Mouse (Mus musculus): ENCODE results near the gene Tspoap1. TPM values are rescaled to one million over a fixed set of nuclear protein-coding genes. Genes with fewer than 3 reads are reported as not detected.

Gene Tspoap1
- 6.8 and 7.7 TPM in 2 replicates for total RNA-seq (2017)

GRCm38 (mm10) chr11:87760301-87761081 lies at the start of gene Tspoap1:
Gene Tspoap1, plus strand, starts transcription at chr11:87760541.
- no peak; a peak in 1 of 4 replicates for ATAC-seq (replicated peaks in 1 of 2; ENCODE audit: insufficient read depth in 1 of 2, low FRiP score in 2 of 2, low TSS enrichment in 1 of 2, low read depth in 1 of 2, poor library complexity in 2 of 2, severe bottlenecking in 2 of 2)

- peak in 1 of 2 experiments; percentile 10; a peak in 1 of 4 replicates for ATAC-seq (replicated peaks in 1 of 2; ENCODE audit: insufficient read depth in 1 of 2, low FRiP score in 2 of 2, low TSS enrichment in 1 of 2, low read depth in 1 of 2, poor library complexity in 2 of 2, severe bottlenecking in 2 of 2)
These were observed 48.2 kb upstream of the Tspoap1 start for GRCm38 (mm10) chr11:87712188-87712587.

GRCm38 (mm10) chr11:87715999-87716398 lies 44.3 kb upstream of the Tspoap1 start:
- no peak for ATAC-seq (replicated peaks in 1 of 2; ENCODE audit: insufficient read depth in 1 of 2, low FRiP score in 2 of 2, low TSS enrichment in 1 of 2, low read depth in 1 of 2, poor library complexity in 2 of 2, severe bottlenecking in 2 of 2)

DNA sequence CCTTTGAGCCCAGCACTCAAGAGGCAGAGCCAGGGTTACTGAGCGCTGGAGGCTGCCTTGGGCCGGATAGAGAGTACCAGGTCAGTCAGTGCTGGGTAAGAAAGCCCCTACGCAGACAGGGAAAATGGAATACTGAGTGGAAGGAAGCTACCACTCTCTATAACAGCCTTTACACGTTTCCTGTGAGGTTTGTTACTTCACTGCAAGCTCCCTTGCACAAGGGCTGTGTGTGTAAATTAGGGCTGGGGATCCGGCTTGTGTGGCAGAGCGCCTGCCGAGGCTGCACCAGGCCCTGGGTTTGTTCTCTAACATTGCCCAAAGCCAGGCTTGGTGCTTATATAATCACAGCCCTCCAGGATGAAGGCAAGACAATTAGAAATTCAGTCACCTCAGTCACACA lies 40.8 kb upstream of the Tspoap1 start:
- ATAC-seq (replicated peaks in 1 of 2; ENCODE audit: insufficient read depth in 1 of 2, low FRiP score in 2 of 2, low TSS enrichment in 1 of 2, low read depth in 1 of 2, poor library complexity in 2 of 2, severe bottlenecking in 2 of 2) = peak in 1 of 2 experiments; percentile 74; a peak in 1 of 4 replicates

DNA sequence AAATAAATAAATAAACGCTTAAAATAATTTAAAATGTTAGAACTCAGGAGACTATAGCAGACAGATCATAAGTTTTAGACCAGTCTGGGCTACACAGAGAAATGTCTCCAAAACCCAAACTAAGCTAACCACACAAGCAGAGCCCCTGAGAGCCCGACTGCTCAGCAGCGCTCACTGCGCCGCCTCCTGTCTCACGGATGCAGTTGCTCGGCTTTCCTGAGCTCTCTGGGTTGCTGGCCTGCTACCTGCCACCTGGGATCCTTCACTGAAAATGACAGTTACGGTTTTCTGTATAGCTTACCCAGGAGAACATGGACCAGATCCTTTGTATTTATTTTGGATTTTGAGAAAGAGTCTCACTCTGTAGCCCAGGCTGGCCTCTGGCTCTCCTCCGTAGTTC lies 40.0 kb upstream of the Tspoap1 start:
- ATAC-seq (replicated peaks in 1 of 2; ENCODE audit: insufficient read depth in 1 of 2, low FRiP score in 2 of 2, low TSS enrichment in 1 of 2, low read depth in 1 of 2, poor library complexity in 2 of 2, severe bottlenecking in 2 of 2) = no peak

DNA sequence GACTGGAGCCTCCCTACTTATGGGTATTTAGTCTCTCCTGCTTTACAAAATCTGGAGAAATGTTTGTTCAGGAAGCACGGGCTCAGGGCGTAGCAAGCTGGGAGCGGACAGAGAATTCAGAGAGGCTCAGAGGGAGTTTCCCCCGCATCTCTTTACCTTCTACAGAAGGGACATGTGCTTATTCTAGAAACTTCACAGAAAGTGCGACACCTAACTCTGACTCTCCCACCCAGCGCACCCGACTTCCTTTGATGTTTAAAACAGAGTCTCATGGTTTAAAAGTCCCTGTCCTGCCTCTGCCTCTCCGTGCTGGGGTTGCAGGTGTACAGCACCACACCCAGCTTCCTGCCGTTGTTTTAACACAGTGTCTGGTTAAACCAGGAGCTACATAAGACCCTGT lies 39.5 kb upstream of the Tspoap1 start:
- no peak for ATAC-seq (replicated peaks in 1 of 2; ENCODE audit: insufficient read depth in 1 of 2, low FRiP score in 2 of 2, low TSS enrichment in 1 of 2, low read depth in 1 of 2, poor library complexity in 2 of 2, severe bottlenecking in 2 of 2)

GRCm38 (mm10) chr11:87722168-87722567 lies 38.2 kb upstream of the Tspoap1 start:
- no peak for ATAC-seq (replicated peaks in 1 of 2; ENCODE audit: insufficient read depth in 1 of 2, low FRiP score in 2 of 2, low TSS enrichment in 1 of 2, low read depth in 1 of 2, poor library complexity in 2 of 2, severe bottlenecking in 2 of 2)

GRCm38 (mm10) chr11:87722891-87723290 lies 37.5 kb upstream of the Tspoap1 start:
- no peak for ATAC-seq (replicated peaks in 1 of 2; ENCODE audit: insufficient read depth in 1 of 2, low FRiP score in 2 of 2, low TSS enrichment in 1 of 2, low read depth in 1 of 2, poor library complexity in 2 of 2, severe bottlenecking in 2 of 2)

- ATAC-seq (replicated peaks in 1 of 2; ENCODE audit: insufficient read depth in 1 of 2, low FRiP score in 2 of 2, low TSS enrichment in 1 of 2, low read depth in 1 of 2, poor library complexity in 2 of 2, severe bottlenecking in 2 of 2) = no peak
These were observed 34.8 kb upstream of the Tspoap1 start for GRCm38 (mm10) chr11:87725515-87725914.

GRCm38 (mm10) chr11:87725964-87726562 lies 34.3 kb upstream of the Tspoap1 start:
- ATAC-seq (replicated peaks in 1 of 2; ENCODE audit: insufficient read depth in 1 of 2, low FRiP score in 2 of 2, low TSS enrichment in 1 of 2, low read depth in 1 of 2, poor library complexity in 2 of 2, severe bottlenecking in 2 of 2) = peak; percentile 43 to 64; a peak in 3 of 4 replicates

DNA sequence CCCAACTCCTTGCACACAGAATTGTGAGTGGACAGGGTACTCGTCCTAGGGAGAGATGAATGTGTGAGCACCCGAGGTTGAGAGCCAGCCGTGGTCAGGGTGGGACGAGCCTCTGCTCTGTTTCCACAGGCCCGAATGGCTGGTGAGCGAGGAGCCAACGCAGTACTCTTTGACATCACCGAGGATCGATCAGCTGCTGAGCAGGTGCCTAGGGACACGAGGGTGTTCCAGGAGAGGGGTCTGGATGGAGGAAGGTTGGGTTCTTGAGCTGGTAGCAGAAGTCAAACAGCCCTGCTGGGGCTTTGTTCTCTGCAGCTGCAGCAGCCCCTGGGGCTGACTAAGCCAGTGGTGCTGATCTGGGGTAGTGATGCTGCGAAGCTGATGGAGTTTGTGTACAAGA lies 33.3 kb upstream of the Tspoap1 start:
- no peak for ATAC-seq (replicated peaks in 1 of 2; ENCODE audit: insufficient read depth in 1 of 2, low FRiP score in 2 of 2, low TSS enrichment in 1 of 2, low read depth in 1 of 2, poor library complexity in 2 of 2, severe bottlenecking in 2 of 2)

GRCm38 (mm10) chr11:87727471-87727870 lies 32.9 kb upstream of the Tspoap1 start:
- no peak for ATAC-seq (replicated peaks in 1 of 2; ENCODE audit: insufficient read depth in 1 of 2, low FRiP score in 2 of 2, low TSS enrichment in 1 of 2, low read depth in 1 of 2, poor library complexity in 2 of 2, severe bottlenecking in 2 of 2)

DNA sequence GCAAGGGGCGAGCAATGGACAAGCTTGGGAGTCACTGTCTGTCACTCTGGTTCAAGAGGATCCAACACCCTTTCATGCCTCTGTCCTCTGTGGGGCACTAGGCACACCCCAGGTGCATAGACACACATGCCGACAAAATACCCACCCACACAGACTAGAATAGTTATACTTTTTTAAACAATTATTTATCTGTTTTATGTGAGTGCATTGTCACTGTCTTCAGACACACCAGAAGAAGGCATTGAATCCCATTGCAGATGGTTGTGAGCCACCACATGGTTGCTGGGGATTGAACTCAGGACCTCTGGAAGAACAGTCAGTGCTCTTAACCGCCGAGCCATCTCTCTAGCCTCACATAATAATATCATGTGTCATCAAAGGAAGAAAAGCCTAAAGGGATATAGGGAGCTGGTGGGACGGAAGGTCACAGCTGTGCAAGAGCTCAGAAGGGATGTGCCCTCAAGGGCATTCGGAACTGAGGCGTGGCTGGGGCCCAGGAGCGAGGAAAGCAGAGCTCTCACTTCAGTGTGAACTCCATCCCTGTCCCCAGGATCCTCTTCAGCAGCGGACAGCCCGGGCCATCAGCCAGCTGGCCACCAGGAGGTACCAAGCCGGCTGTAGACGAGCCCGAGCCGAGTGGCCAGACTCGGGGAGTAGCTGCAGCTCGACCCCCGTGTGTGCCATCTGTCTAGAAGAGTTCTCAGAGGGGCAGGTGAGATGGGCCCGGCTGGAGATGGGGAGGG lies 31.3 kb upstream of the Tspoap1 start:
- ATAC-seq (replicated peaks in 1 of 2; ENCODE audit: insufficient read depth in 1 of 2, low FRiP score in 2 of 2, low TSS enrichment in 1 of 2, low read depth in 1 of 2, poor library complexity in 2 of 2, severe bottlenecking in 2 of 2) = no peak

DNA sequence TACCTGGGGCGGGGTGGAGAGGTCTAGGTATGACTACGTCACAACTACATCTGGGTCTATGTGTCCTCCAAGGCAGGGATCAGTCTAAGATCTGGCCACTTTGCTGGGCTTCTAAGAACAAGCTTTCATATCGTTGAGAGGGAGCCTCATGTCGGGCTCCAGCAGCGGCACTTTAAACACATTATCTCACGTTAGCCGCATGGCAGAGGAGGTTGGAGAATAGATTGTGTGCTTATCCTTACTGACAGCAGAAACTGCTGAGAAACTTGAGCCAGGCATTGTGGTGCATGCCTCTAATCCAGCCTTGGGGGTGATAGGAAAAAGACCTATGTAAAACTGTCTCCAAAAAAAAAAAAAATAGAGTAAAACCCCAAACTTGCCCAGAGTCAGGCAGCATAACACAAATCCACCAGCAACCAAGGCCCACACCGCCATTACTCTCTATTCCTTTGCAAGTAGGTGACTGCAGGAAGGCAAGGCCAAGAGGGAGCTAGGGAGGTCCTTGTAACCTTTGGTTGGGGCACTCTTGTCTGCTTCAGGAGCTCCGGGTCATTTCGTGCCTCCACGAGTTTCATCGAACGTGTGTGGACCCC lies 30.7 kb upstream of the Tspoap1 start:
- ATAC-seq (replicated peaks in 1 of 2; ENCODE audit: insufficient read depth in 1 of 2, low FRiP score in 2 of 2, low TSS enrichment in 1 of 2, low read depth in 1 of 2, poor library complexity in 2 of 2, severe bottlenecking in 2 of 2) = no peak

DNA sequence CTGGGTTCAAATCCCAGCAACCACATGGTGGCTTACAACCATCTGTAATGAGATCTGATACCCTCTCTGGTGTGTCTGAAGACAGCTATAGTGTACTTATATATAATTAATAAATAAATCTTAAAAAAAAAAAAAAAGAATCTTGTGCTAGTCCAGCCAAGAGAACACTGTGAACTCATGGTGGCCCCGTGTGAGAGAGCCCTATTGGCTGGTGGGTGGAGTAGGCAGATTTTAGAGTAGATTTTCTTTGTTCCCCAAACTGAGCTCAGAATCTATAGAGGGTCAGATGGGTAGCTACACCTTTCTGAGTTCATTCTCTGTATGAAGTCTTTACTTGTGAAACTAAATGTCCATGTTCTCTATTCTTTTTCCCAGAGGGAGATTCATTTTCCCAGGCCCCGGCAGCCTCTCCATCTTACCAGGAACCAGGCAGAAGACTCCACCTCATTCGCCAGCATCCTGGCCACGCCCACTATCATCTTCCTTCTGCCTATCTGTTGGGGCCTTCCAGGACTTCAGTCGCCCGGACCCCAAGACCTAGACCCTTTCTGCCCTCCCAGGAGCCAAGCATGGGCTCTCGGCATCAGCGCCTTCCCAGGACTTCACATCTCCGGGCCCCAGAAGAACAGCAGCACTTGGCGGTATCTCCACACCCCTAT lies 29.6 kb upstream of the Tspoap1 start:
- no peak for ATAC-seq (replicated peaks in 1 of 2; ENCODE audit: insufficient read depth in 1 of 2, low FRiP score in 2 of 2, low TSS enrichment in 1 of 2, low read depth in 1 of 2, poor library complexity in 2 of 2, severe bottlenecking in 2 of 2)

- no peak for ATAC-seq (replicated peaks in 1 of 2; ENCODE audit: insufficient read depth in 1 of 2, low FRiP score in 2 of 2, low TSS enrichment in 1 of 2, low read depth in 1 of 2, poor library complexity in 2 of 2, severe bottlenecking in 2 of 2)
These were observed 26.0 kb upstream of the Tspoap1 start for GRCm38 (mm10) chr11:87734346-87734745.

- ATAC-seq (replicated peaks in 1 of 2; ENCODE audit: insufficient read depth in 1 of 2, low FRiP score in 2 of 2, low TSS enrichment in 1 of 2, low read depth in 1 of 2, poor library complexity in 2 of 2, severe bottlenecking in 2 of 2) = no peak
These were observed 24.6 kb upstream of the Tspoap1 start for GRCm38 (mm10) chr11:87735691-87736090.

Data from hematopoietic stem cell, adult 5-6 weeks (primary cell).